Mouse (Mus musculus): ENCODE measurements at regions not wholly inside any gene's neighbourhood (a gene's known extent, or its start where the extent isn't known, plus 50 kb on each side); places are given as distances from the start of the nearest gene placed in this dataset.

GRCm38 (mm10) chr1:124429583-124429982, 384.2 kb upstream of the Dpp10 start:
- no peak for TF ChIP-seq CTCF (IDR thresholded peaks at IDR 0.05; ENCODE audit: borderline replicate concordance, insufficient read depth, low read depth, low read length)
- no peak for TF ChIP-seq POLR2A (IDR thresholded peaks at IDR 0.05; ENCODE audit: borderline replicate concordance, insufficient read depth, low read length)
